Mouse (Mus musculus): ENCODE data around the gene Epha2. TPM values are rescaled to one million over a fixed set of nuclear protein-coding genes. Genes with fewer than 3 reads are reported as not detected.

Gene Epha2
- total RNA-seq, 2 experiments from 2014 or later = 12.0 to 18.1 TPM

GRCm38 (mm10) chr4:141362937-141363548 is 62.0 kb downstream of the Epha2 start:
- DNase-seq (ENCODE audit: low spot score in 2 of 2) = peak; percentile 80 to 83

- DNase-seq (ENCODE audit: low spot score in 2 of 2) = no peak
These were observed 64.1 kb downstream of the Epha2 start for GRCm38 (mm10) chr4:141365126-141365525.

DNA sequence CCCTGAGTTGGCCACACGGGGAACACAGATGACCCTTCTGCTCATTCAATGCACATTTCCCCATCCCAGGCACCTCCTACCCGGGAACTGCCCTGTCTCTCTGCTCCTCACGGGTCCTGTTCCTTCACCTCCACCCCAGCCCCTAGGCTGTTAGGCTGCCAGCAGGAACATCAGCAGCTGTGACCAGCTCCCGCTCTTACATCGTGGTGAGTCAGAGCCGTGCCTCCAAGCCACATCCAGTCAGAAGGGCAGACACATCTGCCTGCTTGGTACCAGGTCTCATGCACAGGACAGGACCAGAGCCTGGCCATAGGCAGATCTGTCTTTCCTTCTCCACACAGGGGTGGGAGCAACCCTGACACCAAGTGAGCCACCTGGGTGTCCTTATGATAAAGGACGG is 64.8 kb downstream of the Epha2 start:
- no peak for DNase-seq (ENCODE audit: low spot score in 2 of 2)

DNA sequence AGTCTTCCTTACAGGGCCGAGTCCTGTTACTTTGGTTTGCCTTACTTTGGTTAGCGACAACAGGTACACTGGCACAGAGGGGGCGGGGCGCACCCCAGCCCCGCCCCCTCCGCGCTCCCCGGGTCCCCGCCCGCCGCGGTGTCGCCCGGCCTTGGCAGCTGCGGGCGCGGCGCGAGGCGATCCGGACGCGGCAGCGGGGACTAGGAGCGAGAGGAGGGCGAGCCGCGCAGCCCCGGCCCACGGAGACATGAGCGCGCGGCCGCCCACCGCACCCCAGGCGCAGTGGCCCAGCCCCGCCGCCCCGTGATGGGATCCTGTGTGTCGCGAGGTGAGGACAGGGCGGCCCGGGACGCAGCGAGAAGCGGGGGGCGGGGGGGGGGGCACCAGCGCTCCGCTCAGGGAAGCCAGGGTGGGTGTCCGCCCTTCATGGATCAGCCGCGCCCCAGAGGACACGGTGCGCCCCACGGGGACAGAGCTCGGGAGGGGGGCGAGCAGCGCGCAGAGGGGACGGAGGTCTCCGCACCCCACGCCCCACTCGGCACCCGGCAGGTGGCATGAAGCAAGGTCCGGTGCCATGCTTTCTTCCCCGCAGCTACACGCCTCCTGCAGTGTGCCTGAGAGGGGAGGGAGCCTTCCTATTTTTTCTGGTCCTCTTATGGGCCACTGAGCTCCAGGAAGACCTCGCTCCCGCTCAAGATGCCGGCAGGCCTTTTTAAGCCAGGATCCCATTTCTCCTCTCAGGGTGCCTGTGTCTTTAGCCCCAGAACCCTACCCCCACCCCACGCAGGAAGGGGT is 67.2 kb downstream of the Epha2 start, which contains the start of gene Fam131c:
TSS of gene Fam131c (plus strand) at position 224 of the 795 bp plus-strand sequence.
- peak in 1 of 2 experiments; percentile 54 for DNase-seq (ENCODE audit: low spot score in 2 of 2)

- DNase-seq (ENCODE audit: low spot score in 2 of 2) = no peak
These were observed 71.4 kb downstream of the Epha2 start for GRCm38 (mm10) chr4:141372426-141372825.

Small RNA genes lying within 50 kb of the gene (microRNA-seq; reads per million reads assigned to microRNA genes)
- gene Gm25690 (ENCODE audit: borderline number of aligned reads in 2 of 2) = 0 reads per million in 2 experiments

Other genes with a start within 250 kb of the Epha2 start
- 1 to 10 TPM; 6.4 to 6.9 TPM for gene Crocc, start 240.7 kb upstream of the Epha2 start, total RNA-seq (2021)
- gene Necap2, start 222.9 kb upstream of the Epha2 start, total RNA-seq (2021) = 10 to 100 TPM; 59.3 to 61.1 TPM
- gene Spata21, start 212.9 kb upstream of the Epha2 start, total RNA-seq (2021) = not detected
- 100 to 1,000 TPM; 109 to 127 TPM for gene Szrd1, start 161.5 kb upstream of the Epha2 start, total RNA-seq (2021)
- 10 to 100 TPM; 21.1 to 23.1 TPM for gene Fbxo42, start 153.3 kb upstream of the Epha2 start, total RNA-seq (2021)
- 1 to 10 TPM in 1 of 2 experiments, under 1 TPM in 1; 0.93 to 1.4 TPM for gene Rsg1, start 87.3 kb upstream of the Epha2 start, total RNA-seq (2021)
- gene Arhgef19, start 61.7 kb upstream of the Epha2 start, total RNA-seq (2021) = 10 to 100 TPM; 47.6 to 51.9 TPM
- 1 to 10 TPM; 1.3 to 2.4 TPM for gene Fam131c, start 67.0 kb downstream of the Epha2 start, total RNA-seq (2021)
- gene Clcnka, start 97.5 kb downstream of the Epha2 start, total RNA-seq (2021) = not detected
- not detected for gene Clcnkb, start 114.8 kb downstream of the Epha2 start, total RNA-seq (2021)
- gene Hspb7, start 119.5 kb downstream of the Epha2 start, total RNA-seq (2021) = under 1 TPM; 0.20 to 0.86 TPM
- gene Srarp, start 134.9 kb downstream of the Epha2 start, total RNA-seq (2021) = under 1 TPM in 1 of 2 experiments, not detected in 1; 0.35 TPM
- gene Zbtb17, start 143.4 kb downstream of the Epha2 start, total RNA-seq (2021) = 10 to 100 TPM; 18.6 to 20.5 TPM
- gene Spen, start 237.4 kb downstream of the Epha2 start, total RNA-seq (2021) = 10 to 100 TPM; 49.4 to 53.7 TPM

Data from adrenal gland, adult 18-20 months (tissue).